Mouse (Mus musculus): ENCODE data around the gene Erg. TPM values are rescaled to one million over a fixed set of nuclear protein-coding genes. Genes with fewer than 3 reads are reported as not detected.

Erg gene
- polyA plus RNA-seq, 1 experiment from 2014 or later: 2.1 TPM

DNA sequence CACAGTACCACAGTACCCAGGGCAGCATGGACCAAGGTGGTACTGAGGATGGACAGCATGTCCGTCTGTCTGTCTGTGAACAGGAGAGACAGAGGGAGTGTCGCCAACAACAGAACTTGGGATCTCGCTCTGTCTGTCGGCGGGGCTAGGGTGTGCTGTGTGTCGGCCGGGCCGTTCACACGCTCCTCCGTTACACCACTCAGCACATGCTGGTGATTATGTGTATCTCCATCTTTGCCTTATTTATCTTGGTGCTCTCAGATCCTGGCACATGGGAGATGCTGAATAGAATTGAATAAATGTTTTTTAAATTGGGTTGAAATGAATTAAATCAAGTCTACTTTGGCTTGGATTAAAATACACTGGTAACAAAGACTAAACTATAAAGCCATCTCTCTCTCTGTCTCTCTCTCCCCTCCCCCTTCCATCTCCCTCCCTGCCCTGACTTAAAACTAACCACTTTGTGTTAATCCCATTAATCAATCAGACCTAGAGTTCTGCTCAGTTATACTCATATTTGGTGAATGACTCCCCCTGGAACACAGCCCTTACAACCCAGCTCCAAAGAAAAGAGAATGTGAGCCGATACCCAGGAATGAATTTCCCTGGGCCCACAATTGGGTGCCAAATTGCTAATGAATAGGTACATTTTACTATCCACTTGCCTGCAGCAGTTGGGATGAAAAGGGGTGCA, 10.6 kb upstream of the Erg start:
- H3K27ac ChIP-seq (ENCODE audit: low read length): no peak overlapping the region

DNA sequence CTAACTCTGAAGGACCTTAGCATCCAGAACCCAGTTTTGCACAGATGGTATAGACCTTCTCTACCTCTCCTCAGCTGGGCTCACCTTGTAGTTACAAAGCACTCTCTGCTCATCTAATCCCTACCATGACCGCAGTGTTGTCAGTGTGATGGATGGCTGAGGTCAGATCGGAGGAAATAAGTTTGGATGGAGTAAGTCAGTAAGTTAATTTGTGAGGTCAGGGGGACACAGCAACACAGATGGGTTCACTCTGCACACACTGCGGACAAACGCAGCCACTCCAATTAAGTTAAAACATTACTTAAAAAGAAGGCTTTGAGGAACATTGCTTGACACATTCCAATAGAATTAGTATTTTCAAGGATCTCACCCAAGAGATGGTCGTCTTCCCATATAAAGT, 2.5 kb upstream of the Erg start:
- ATAC-seq (ENCODE audit: low read depth): no peak
- 43% methylated on average over 5 of the region's 5 CpGs for WGBS (ENCODE audit: insufficient replicate concordance)

More for the DNA sequence above, 10.6 kb upstream of the Erg start:
- Histone ChIP-seq H3K4me2 (ENCODE audit: low read depth, low read length) (no peak overlapping the region), H3K36me3 (ENCODE audit: control insufficient read depth, insufficient read depth) (no peaks in the 10 kb centered on the region), H3K27me3 (ENCODE audit: control insufficient read depth, insufficient read depth, low read depth, low read length) (no peaks in the 10 kb centered on the region), H3K4me1 (ENCODE audit: control insufficient read depth, low read depth, low read length) (no peaks in the 10 kb centered on the region), H3K4me3 (ENCODE audit: low read depth, low read length) (no peak overlapping the region), H3K9me3 (replicated peaks; ENCODE audit: control insufficient read depth, low read length) (no peaks in the 10 kb centered on the region), H3K9ac (ENCODE audit: low read depth, low read length) (no peak overlapping the region)
- WGBS (ENCODE audit: insufficient replicate concordance): 81% methylated on average over 11 of the region's 11 CpGs
- no peak for ATAC-seq (ENCODE audit: low read depth)

GRCm38 (mm10) chr16:95586726-95587125, 333 bp upstream of the Erg start:
- WGBS (ENCODE audit: insufficient replicate concordance): 38% methylated on average over 7 of the region's 7 CpGs
- Histone ChIP-seq H3K27ac (ENCODE audit: low read length) (no peak overlapping the region), H3K4me1 (ENCODE audit: control insufficient read depth, low read depth, low read length) (no peaks in the 10 kb centered on the region; the same call in 1 of the 2 replicates), H3K9ac (ENCODE audit: low read depth, low read length) (no peak overlapping the region), H3K36me3 (ENCODE audit: control insufficient read depth, insufficient read depth) (no peaks in the 10 kb centered on the region), H3K9me3 (replicated peaks; ENCODE audit: control insufficient read depth, low read length) (no peaks in the 10 kb centered on the region), H3K4me3 (ENCODE audit: low read depth, low read length) (no peak overlapping the region), H3K27me3 (ENCODE audit: control insufficient read depth, insufficient read depth, low read depth, low read length) (peaks cover 29% of the 10 kb centered on the region), H3K4me2 (ENCODE audit: low read depth, low read length) (no peak overlapping the region)
- ATAC-seq (ENCODE audit: low read depth): no peak

More for the DNA sequence above, 2.5 kb upstream of the Erg start:
- Histone ChIP-seq H3K4me1 (ENCODE audit: control insufficient read depth, low read depth, low read length) (no peaks in the 10 kb centered on the region; the same call in 1 of the 2 replicates), H3K36me3 (ENCODE audit: control insufficient read depth, insufficient read depth) (no peaks in the 10 kb centered on the region), H3K4me2 (ENCODE audit: low read depth, low read length) (no peak overlapping the region), H3K27ac (ENCODE audit: low read length) (no peak overlapping the region), H3K9me3 (replicated peaks; ENCODE audit: control insufficient read depth, low read length) (no peaks in the 10 kb centered on the region), H3K27me3 (ENCODE audit: control insufficient read depth, insufficient read depth, low read depth, low read length) (peaks cover 26% of the 10 kb centered on the region), H3K4me3 (ENCODE audit: low read depth, low read length) (no peak overlapping the region), H3K9ac (ENCODE audit: low read depth, low read length) (no peak overlapping the region)

- peaks cover 29% of the 10 kb centered on the region for H3K27me3 ChIP-seq (ENCODE audit: control insufficient read depth, insufficient read depth, low read depth, low read length)
Measured at GRCm38 (mm10) chr16:95585541-95586310, 667 bp downstream of the Erg start.

DNA sequence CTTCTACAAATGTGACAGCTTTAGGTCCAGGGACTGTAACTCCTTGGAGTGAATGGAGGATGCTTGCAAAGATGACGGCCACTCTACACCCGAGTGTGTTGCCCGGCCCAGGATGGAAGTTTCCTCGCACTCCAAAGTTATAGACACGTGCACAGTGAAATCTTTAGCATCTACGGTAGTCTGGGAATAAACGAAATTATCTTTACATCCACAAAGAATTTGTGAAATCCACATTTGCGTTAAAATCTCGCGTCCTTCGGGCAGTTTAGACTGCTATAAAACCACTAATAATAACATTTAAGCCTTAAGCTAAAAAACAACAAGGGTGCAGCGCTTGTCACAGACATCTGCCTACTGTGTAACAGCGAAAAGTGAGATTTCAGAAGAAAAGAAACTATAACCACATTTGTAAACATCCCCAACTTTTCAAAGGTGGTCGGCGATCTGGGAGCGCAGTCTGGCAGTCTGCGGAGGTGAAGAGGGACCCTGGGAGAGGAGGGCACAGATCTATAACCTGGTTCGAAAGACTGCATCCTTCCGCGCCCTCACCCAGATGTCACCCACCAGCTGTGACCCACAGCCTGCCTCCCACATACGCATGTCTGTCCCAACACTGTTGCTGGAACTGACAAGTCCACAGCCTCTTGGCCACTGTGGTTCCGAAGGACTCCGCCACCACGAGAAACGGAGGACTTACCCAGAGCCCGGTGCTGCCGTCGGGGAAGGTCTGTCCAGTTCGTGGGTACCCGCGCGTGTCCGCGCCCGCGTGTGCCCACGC, 1.5 kb downstream of the Erg start:
- Histone ChIP-seq H3K27me3 (ENCODE audit: control insufficient read depth, insufficient read depth, low read depth, low read length) (peaks cover 29% of the 10 kb centered on the region), H3K9me3 (replicated peaks; ENCODE audit: control insufficient read depth, low read length) (no peaks in the 10 kb centered on the region), H3K36me3 (ENCODE audit: control insufficient read depth, insufficient read depth) (no peaks in the 10 kb centered on the region), H3K4me1 (ENCODE audit: control insufficient read depth, low read depth, low read length) (no peaks in the 10 kb centered on the region; the same call in 1 of the 2 replicates), H3K4me2 (ENCODE audit: low read depth, low read length) (peak overlapping the region; percentile 31; the same call in 1 of the 2 replicates), H3K9ac (ENCODE audit: low read depth, low read length) (no peak overlapping the region), H3K4me3 (ENCODE audit: low read depth, low read length) (peak overlapping the region; percentile 19; the same call in 1 of the 2 replicates), H3K27ac (ENCODE audit: low read length) (no peak overlapping the region)
- no peak for ATAC-seq (ENCODE audit: low read depth)
- WGBS (ENCODE audit: insufficient replicate concordance): 13% methylated on average over 37 of the region's 37 CpGs

More at GRCm38 (mm10) chr16:95585541-95586310, 667 bp downstream of the Erg start:
- no peak for ATAC-seq (ENCODE audit: low read depth)
- H3K9ac ChIP-seq (ENCODE audit: low read depth, low read length): no peak overlapping the region
- H3K36me3 ChIP-seq (ENCODE audit: control insufficient read depth, insufficient read depth): no peaks in the 10 kb centered on the region
- H3K4me2 ChIP-seq (ENCODE audit: low read depth, low read length): peak overlapping the region; percentile 31; the same call in 1 of the 2 replicates
- WGBS (ENCODE audit: insufficient replicate concordance): 1% methylated on average over 36 of the region's 36 CpGs
- H3K4me3 ChIP-seq (ENCODE audit: low read depth, low read length): peak overlapping the region; percentile 19
- H3K9me3 ChIP-seq (replicated peaks; ENCODE audit: control insufficient read depth, low read length): no peaks in the 10 kb centered on the region
- no peaks in the 10 kb centered on the region; the same call in 1 of the 2 replicates for H3K4me1 ChIP-seq (ENCODE audit: control insufficient read depth, low read depth, low read length)
- H3K27ac ChIP-seq (ENCODE audit: low read length): no peak overlapping the region

GRCm38 (mm10) chr16:95579289-95579688, 7.1 kb downstream of the Erg start:
- Histone ChIP-seq H3K4me2 (ENCODE audit: low read depth, low read length) (no peak overlapping the region), H3K9me3 (replicated peaks; ENCODE audit: control insufficient read depth, low read length) (no peaks in the 10 kb centered on the region), H3K4me1 (ENCODE audit: control insufficient read depth, low read depth, low read length) (no peaks in the 10 kb centered on the region), H3K4me3 (ENCODE audit: low read depth, low read length) (no peak overlapping the region), H3K36me3 (ENCODE audit: control insufficient read depth, insufficient read depth) (no peaks in the 10 kb centered on the region), H3K27me3 (ENCODE audit: control insufficient read depth, insufficient read depth, low read depth, low read length) (peaks cover 2% of the 10 kb centered on the region), H3K9ac (ENCODE audit: low read depth, low read length) (no peak overlapping the region), H3K27ac (ENCODE audit: low read length) (no peak overlapping the region)
- WGBS (ENCODE audit: insufficient replicate concordance): 63% methylated on average over 4 of the region's 4 CpGs
- no peak for ATAC-seq (ENCODE audit: low read depth)

- no peaks in the 10 kb centered on the region for H3K9me3 ChIP-seq (replicated peaks; ENCODE audit: control insufficient read depth, low read length)
- WGBS (ENCODE audit: insufficient replicate concordance): 82% methylated on average over 13 of the region's 13 CpGs
- no peak overlapping the region for H3K27ac ChIP-seq (ENCODE audit: low read length)
- H3K27me3 ChIP-seq (ENCODE audit: control insufficient read depth, insufficient read depth, low read depth, low read length): no peaks in the 10 kb centered on the region
- no peak for ATAC-seq (ENCODE audit: low read depth)
- no peak overlapping the region for H3K4me3 ChIP-seq (ENCODE audit: low read depth, low read length)
- H3K36me3 ChIP-seq (ENCODE audit: control insufficient read depth, insufficient read depth): no peaks in the 10 kb centered on the region
- H3K9ac ChIP-seq (ENCODE audit: low read depth, low read length): no peak overlapping the region
- no peaks in the 10 kb centered on the region for H3K4me1 ChIP-seq (ENCODE audit: control insufficient read depth, low read depth, low read length)
- H3K4me2 ChIP-seq (ENCODE audit: low read depth, low read length): no peak overlapping the region
Measured at GRCm38 (mm10) chr16:95573163-95573562, 13.2 kb downstream of the Erg start.

GRCm38 (mm10) chr16:95570616-95571015, 15.8 kb downstream of the Erg start:
- no peak overlapping the region for H3K27ac ChIP-seq (ENCODE audit: low read length)
- H3K9ac ChIP-seq (ENCODE audit: low read depth, low read length): no peak overlapping the region
- no peaks in the 10 kb centered on the region for H3K27me3 ChIP-seq (ENCODE audit: control insufficient read depth, insufficient read depth, low read depth, low read length)
- H3K4me3 ChIP-seq (ENCODE audit: low read depth, low read length): no peak overlapping the region
- 3% methylated on average over 1 of the region's 1 CpGs for WGBS (ENCODE audit: insufficient replicate concordance)
- H3K4me1 ChIP-seq (ENCODE audit: control insufficient read depth, low read depth, low read length): no peaks in the 10 kb centered on the region
- ATAC-seq (ENCODE audit: low read depth): no peak
- H3K36me3 ChIP-seq (ENCODE audit: control insufficient read depth, insufficient read depth): no peaks in the 10 kb centered on the region
- H3K9me3 ChIP-seq (replicated peaks; ENCODE audit: control insufficient read depth, low read length): no peaks in the 10 kb centered on the region
- H3K4me2 ChIP-seq (ENCODE audit: low read depth, low read length): no peak overlapping the region

Measured in liver, embryonic 16.5 days (tissue).